Mouse (Mus musculus) WW6 (cell line): Measurements from ENCODE around the gene Cib2.
"Not testable (repeated sequence)": the region's sequence is repeated elsewhere in the genome, so short reads cannot be mapped to it uniquely, and the experiment has no call there.

ENCODE experiments used
- DNase-seq: peaks from one replicate; pipeline ENCODE4 v3.0.0-alpha.2; 2013; ENCODE audit warnings: low read depth, low spot score

Cib2 gene

DNA sequence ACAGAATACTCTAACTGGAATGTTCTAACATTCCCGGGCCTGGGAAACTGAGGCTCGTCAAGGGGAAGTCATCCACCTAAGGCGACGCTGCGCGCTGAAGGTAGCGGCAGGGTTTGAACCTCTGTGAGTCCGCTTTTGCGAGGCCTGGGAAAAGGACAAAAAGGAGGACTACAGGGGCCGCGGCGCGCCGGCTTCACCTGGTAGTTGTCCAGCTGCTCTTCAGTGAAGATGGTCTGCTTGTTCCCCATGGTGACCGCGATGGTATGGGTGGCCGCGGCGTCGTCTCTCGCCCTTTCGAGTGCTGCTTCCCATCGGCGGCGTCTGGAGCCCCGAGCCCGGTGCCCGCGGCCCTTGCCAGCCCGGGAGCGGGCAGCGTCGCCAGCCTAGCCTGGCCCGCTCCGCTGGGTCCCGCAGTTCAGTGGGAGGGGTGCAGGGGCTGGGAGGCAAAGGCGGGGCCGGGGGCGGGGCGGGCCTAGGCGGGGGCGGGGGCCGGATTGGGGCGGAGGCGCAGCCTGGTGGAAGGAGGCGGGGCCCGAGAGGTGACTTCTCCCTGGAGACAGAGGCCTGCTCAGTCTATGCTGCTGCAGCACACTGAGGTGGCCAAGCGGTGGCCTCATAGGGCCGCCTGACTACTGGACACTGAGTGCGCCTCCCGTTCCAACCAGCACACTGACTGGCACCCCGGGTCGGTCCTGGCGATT, at the start of gene Cib2:
Cib2 (minus strand) TSS at position 448 of the 701 bp plus-strand sequence.
- peak; percentile 14 for DNase-seq

DNA sequence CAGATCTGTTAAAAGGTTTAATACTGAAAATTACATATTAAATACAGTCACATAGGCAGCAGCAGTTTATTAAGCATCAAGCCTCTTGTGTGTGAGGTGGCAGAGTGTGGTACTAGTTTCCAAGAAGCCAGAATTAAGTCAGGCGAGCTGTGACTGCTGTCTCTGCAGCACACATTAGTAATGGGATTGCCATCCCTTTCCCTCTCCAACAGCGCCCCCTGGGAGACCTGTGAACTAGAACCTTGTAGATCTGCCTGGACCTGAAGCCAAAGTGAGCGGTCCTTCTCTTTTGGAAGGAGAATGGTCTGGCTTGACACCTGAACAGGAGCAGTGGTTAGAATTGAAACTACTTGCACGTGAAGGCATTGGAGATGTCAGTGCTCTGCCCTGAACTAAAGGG, 44.9 kb upstream of the Cib2 start:
- no peak for DNase-seq

- DNase-seq, result no peak
Measured at GRCm38 (mm10) chr9:54604131-54604654, 44.2 kb upstream of the Cib2 start.

DNA sequence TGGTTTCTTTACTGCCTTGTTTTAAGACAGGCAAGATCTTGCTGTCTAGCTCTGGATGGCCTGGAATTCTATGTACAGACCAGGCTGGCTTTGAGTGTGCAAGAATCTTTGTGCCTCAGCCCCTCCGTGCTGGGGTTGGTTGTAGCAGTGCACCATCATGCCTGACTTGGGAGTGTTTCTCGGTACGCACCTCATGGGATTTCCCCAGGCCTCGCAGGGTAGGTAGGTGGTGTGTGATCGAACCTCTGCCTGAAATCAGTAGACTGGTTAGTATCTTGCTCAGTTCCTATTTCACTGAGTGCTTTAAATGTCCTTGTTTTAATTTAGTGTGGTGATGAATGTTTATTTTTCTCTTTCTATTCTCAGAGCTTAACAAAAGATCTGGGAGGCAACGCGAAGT, 42.9 kb upstream of the Cib2 start:
- DNase-seq, result no peak

DNA sequence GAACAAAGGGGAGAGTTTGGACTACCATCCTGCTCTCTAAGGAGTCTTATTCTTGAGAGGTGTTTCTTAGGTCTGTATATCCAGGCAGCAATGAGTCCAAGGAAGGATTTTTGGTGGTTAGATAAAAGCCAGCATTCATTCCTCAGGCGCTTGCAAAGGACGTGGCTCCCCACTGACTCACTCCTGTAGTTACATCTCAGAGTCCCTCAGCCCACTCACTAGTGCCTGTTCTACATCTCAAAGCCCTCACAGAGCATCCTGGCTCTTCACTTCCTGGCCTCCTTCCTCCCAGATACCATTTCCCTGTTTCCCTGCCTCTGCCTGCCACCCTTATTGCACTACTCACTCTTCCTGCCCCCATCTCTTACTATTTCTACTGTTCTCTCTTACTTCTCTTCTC, 42.4 kb upstream of the Cib2 start:
- DNase-seq, result no peak

GRCm38 (mm10) chr9:54596752-54597465, 36.9 kb upstream of the Cib2 start:
- no peak for DNase-seq

DNA sequence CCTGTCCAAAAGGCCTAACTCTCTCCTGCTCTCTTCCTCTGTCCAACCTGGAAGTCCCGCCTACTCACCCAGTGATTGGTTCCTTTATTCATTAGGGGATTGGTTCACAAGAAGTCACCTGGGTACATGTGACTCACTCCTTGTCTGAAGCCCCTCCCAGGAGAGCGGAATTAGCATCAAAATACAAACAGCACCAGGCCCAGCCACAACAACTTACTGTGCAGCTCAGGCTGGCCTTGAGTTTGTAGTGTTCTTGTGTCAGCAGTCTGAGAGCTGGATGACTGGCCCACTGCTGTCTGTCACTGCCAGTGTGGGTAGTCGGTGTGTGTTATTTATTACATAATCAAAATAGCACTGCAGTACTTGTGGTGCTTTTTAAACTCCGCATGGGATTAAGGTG, 33.6 kb upstream of the Cib2 start:
- peak; percentile 43 for DNase-seq

- DNase-seq, result no peak
Measured at GRCm38 (mm10) chr9:54587863-54588262, 27.8 kb upstream of the Cib2 start.

- peak; percentile 83 for DNase-seq
Measured at GRCm38 (mm10) chr9:54586199-54587061, 26.4 kb upstream of the Cib2 start, which contains the start of gene Idh3a. Gene Idh3a (plus strand): TSS chr9:54586334.

DNA sequence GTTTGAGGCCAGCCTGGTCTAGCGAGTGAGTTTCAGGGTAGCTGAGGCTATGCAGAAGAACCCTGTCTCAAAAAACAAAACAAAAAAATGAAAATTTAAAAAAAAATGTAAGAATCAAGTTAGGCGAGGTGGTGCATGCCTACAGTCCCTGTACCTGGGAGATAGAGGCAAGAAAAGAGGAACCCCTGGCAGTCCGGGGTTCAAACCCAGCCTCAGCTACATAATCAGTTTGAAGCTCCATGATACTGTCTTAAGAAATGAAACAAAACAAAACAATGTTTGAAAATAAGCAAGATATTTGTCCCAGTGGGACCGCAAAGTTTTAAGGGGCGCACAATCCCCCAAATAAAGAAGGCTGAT, 25.8 kb upstream of the Cib2 start:
- DNase-seq, result no peak

DNA sequence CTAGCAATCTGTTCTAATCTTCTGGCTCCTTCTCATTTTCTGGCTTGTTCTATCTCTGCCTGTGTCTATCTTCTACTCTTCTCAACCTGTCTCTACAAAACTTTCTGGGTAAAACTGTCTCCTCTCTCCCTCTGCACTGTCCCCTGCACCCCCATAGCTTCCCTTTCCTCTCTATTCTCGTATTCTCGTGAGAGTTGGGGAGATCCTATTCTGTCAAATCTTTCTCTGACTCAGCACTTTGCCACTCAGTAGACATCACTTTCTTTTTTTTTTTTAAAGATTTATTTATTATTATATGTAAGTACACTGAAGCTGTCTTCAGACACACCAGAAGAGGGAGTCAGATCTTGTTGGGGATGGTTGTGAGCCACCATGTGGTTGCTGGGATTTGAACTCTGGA, 24.1 kb upstream of the Cib2 start:
- not testable (repeated sequence) for DNase-seq

DNA sequence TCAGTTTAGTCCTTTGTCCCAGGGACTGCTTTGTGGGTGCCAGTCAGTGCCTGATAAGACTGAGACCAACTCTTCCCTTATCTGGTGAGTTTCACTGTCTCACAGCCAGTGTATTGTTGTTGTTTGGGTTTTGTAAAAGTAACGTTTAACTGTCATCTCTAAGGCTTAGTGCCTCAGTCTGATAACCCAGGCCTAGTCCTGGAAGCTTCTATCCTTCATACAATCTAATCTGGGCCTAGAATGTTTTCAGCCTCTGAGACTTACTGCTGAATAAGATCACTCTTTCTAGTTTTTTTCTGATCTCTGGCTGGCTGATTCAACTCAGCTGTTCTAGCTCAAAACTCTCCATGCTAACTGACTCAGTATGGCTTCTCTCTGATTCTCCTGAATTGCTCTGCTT, 23.7 kb upstream of the Cib2 start:
- DNase-seq, result no peak

DNA sequence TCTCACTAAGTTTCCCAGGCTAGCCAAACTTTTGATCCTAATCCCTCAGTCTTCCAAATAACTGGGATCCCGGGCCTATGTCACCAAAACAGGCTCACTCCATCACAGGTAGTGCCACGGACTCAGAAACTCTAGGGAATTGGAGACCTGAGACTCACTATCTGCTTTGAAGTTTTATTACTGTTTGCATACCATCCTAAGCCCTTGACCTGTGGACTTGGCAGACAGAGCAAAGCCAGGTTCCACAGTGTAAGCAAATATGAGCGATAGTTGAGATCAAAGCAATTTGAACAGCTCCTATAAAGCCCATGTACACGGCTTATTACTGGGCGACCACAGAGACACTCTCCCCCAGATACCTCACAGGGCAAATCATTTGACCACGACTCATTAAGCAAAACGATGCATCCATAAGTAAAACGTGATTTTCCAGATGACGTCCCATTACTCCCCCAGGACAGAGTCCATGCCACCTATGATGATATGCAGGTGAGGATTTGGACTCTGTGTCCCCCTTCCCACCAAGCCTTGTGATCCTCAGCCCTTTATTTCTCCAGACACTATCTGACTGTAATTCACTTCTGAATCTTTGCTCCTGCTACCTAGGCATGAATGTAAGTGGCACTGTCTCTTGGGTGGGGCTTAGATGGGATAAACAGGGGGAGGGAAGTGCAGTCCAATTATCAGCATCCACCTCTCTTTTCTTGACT, 11.3 kb upstream of the Cib2 start:
- no peak for DNase-seq

GRCm38 (mm10) chr9:54568732-54569131, 8.7 kb upstream of the Cib2 start:
- no peak for DNase-seq

DNA sequence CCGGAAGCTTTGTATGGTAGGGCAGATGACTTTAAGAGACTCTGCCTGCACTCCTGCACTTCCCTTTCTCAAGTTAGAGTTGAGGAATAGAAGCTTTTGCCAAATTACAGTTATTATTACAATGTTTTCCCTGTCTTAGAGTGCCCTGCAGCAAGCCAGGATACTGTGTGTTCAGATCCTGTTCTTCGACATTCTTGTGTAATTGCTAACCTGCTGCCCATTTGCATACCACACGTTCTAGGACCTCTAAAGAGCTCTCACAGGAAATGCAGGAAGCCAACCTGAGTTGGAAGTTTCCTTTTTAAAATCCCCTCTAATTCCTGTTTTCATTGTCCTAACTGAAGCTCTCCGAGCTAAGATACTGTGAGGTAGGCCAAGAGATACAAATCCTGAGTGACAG, 6.9 kb upstream of the Cib2 start:
- DNase-seq, result no peak

GRCm38 (mm10) chr9:54560831-54561601, 998 bp upstream of the Cib2 start:
- DNase-seq, result no peak

GRCm38 (mm10) chr9:54558731-54559130, 1.3 kb downstream of the Cib2 start:
- DNase-seq, result no peak

DNA sequence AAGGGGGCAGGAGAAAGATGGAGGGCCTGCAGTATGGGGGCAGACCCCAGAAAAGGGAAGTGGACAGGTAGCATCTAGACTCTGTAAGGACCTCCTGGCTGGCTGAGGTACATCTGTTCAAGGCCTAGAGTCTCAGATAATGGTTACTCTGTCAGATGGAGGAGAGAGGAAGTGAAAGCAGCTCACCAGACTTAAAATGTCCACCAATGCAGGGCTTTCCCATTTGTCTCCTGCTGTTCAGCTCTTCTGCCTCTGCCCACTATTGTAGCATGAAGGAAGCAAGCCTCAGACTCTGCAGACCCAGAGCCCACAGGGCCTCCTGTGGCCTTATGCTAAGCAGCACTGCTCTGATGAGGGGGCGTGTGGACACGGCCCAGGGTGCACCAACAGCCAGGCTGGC, 5.0 kb downstream of the Cib2 start:
- DNase-seq, result no peak

GRCm38 (mm10) chr9:54552409-54552808, 7.6 kb downstream of the Cib2 start:
- no peak for DNase-seq

DNA sequence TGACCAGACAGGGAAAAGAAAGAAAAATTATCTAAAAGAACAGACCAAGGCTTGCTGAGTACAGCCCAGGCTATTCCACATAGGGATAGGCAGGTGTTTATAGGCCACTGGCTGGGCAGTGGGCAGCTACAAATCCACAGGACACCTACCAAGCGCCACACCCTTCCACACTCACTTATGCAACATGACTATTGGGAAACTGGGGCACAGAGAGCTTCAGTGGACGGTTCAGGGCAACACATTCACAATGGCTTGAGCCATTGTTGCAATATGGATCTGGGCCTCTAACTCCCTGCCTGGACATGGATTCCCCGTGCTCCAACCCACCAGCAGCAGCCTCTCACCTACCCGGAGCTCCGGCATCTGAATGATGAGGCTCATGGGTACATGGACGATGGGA, 10.6 kb downstream of the Cib2 start:
- no peak for DNase-seq

DNA sequence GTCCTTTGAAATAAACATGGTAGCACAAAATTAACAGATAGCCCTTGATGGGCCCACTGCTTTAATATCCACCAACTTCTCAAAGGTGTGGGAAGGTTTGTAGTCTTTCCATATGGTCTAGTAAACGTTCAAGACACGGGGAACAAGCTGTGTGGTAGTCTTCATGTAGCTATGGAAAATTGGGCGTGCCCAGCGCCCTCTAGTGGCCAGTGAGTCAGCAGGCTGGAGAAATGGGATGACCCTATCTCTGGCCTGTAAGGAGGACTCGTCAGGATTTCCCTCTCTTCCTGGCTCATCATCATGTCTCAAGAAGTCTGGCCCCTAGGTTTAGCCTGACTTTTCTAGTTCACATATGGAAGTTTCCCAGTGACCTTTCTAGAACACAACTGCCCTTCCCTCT, 12.5 kb downstream of the Cib2 start:
- DNase-seq, result no peak
